Mouse (Mus musculus): Measurements from ENCODE around the gene Spire2.

Spire2 gene

GRCm38 (mm10) chr8:123415967-123416943 lies 83.7 kb downstream of the Spire2 start:
- peak; percentile 58 for DNase-seq (ENCODE audit: low read depth, low spot score)

GRCm38 (mm10) chr8:123416944-123417555 lies 84.5 kb downstream of the Spire2 start:
- DNase-seq (ENCODE audit: low read depth, low spot score), result no peak

Data from 3T3-L1 (cell line).